ENCODE assay signal across 7 mouse cellular contexts in genomic region chr11:98809457-98810290, GRCm38 (mm10). TPM values are rescaled to one million over a fixed set of nuclear protein-coding genes. Genes with fewer than 3 reads are reported as not detected.
A peak's percentile ranks its signal among the peaks of the same experiment; 100 is the strongest.
DNase-seq lines count a peak whose midpoint lies in the region; ATAC-seq and TF ChIP-seq lines count a peak whose summit lies in the region.

No protein-coding gene starts in this region.

- H3K4me2 ChIP-seq in embryonic facial prominence, embryonic 12.5 days (replicated peaks): peak overlapping the region; percentile 75
- peak overlapping the region; percentile 81 for H3K4me2 ChIP-seq in limb, embryonic 12.5 days
- H3K4me2 ChIP-seq in midbrain, embryonic 15.5 days: peak overlapping the region; percentile 65

- under 1% methylated on average over 84 of the region's 84 CpGs for WGBS in embryonic facial prominence, embryonic 12.5 days
- WGBS in kidney, adult 2 months: under 1% methylated on average over 84 of the region's 84 CpGs
- WGBS in limb, embryonic 12.5 days: under 1% methylated on average over 79 of the region's 84 CpGs
- under 1% methylated on average over 84 of the region's 84 CpGs for WGBS in midbrain, embryonic 15.5 days
- 1% methylated on average over 84 of the region's 84 CpGs for WGBS in spleen, adult 2 months

- no peak for TF ChIP-seq CTCF in kidney, adult 2 months (conservative IDR thresholded peaks at IDR 0.05; ENCODE audit: insufficient read depth, insufficient read length, low read depth, low read length)
- TF ChIP-seq CTCF in spleen, adult 2 months (IDR thresholded peaks at IDR 0.05; ENCODE audit: extremely low read depth, insufficient read depth, insufficient read length, insufficient replicate concordance): 0 out of 2 replicates have a peak, but pooled peaks have one; percentile 3

- DNase-seq in adrenal gland, postnatal 25 days: peak; percentile 98
- DNase-seq in heart, adult 18-20 months: peak; percentile 98 to 99
- peak; percentile 99 for DNase-seq in kidney, adult 2 months
- peak; percentile 97 to 99 for DNase-seq in spleen, adult 2 months (ENCODE audit: low read depth in 1 of 2, low spot score in 2 of 2)

- peak; percentile 98 for ATAC-seq in embryonic facial prominence, embryonic 12.5 days (ENCODE audit: insufficient number of reproducible peaks, insufficient read depth, low FRiP score, low TSS enrichment)
- peak; percentile 98 for ATAC-seq in limb, embryonic 12.5 days (ENCODE audit: insufficient number of reproducible peaks, insufficient read depth, low FRiP score, low TSS enrichment, low read depth)
- peak; percentile 98 for ATAC-seq in midbrain, embryonic 15.5 days (replicated peaks)

- peak overlapping the region; percentile 95 for H3K27ac ChIP-seq in embryonic facial prominence, embryonic 12.5 days
- peak overlapping the region; percentile 95 for H3K27ac ChIP-seq in kidney, adult 2 months (ENCODE audit: insufficient read depth, low read depth, low read length)
- peak overlapping the region; percentile 97 for H3K27ac ChIP-seq in limb, embryonic 12.5 days
- peak overlapping the region; percentile 99 for H3K27ac ChIP-seq in midbrain, embryonic 15.5 days
- H3K27ac ChIP-seq in spleen, adult 2 months (ENCODE audit: insufficient read depth, low read length): peak overlapping the region; percentile 94

- H3K9ac ChIP-seq in embryonic facial prominence, embryonic 12.5 days: peak overlapping the region; percentile 82
- H3K9ac ChIP-seq in limb, embryonic 12.5 days (replicated peaks): peak overlapping the region; percentile 90
- H3K9ac ChIP-seq in midbrain, embryonic 15.5 days: peak overlapping the region; percentile 98

- no peaks in the 10 kb centered on the region for H3K9me3 ChIP-seq in embryonic facial prominence, embryonic 12.5 days
- H3K9me3 ChIP-seq in limb, embryonic 12.5 days: no peaks in the 10 kb centered on the region
- no peaks in the 10 kb centered on the region for H3K9me3 ChIP-seq in midbrain, embryonic 15.5 days

- peak; percentile 74 for TF ChIP-seq POLR2A in kidney, adult 2 months (IDR thresholded peaks at IDR 0.05; ENCODE audit: low read depth, low read length)
- peak; percentile 75 for TF ChIP-seq POLR2A in spleen, adult 2 months (IDR thresholded peaks at IDR 0.05; ENCODE audit: low read depth, low read length)

- H3K4me3 ChIP-seq in embryonic facial prominence, embryonic 12.5 days: peak overlapping the region; percentile 73
- peak overlapping the region; percentile 84 for H3K4me3 ChIP-seq in kidney, adult 2 months (ENCODE audit: insufficient read depth, low read depth, low read length)
- H3K4me3 ChIP-seq in limb, embryonic 12.5 days (replicated peaks): peak overlapping the region; percentile 87
- peak overlapping the region; percentile 82 for H3K4me3 ChIP-seq in midbrain, embryonic 15.5 days
- H3K4me3 ChIP-seq in spleen, adult 2 months (ENCODE audit: extremely low read depth, insufficient read depth, insufficient read length): peak overlapping the region; percentile 86

- H3K36me3 ChIP-seq in embryonic facial prominence, embryonic 12.5 days: peaks cover 60% of the 10 kb centered on the region
- H3K36me3 ChIP-seq in kidney, adult 2 months (ENCODE audit: control insufficient read depth, insufficient read depth, low read length): peaks cover 7% of the 10 kb centered on the region
- peaks cover 72% of the 10 kb centered on the region for H3K36me3 ChIP-seq in limb, embryonic 12.5 days
- peaks cover 18% of the 10 kb centered on the region for H3K36me3 ChIP-seq in midbrain, embryonic 15.5 days (replicated peaks)
- peaks cover 29% of the 10 kb centered on the region for H3K36me3 ChIP-seq in spleen, adult 2 months (ENCODE audit: control insufficient read depth, insufficient read depth, low read length)

- H3K27me3 ChIP-seq in embryonic facial prominence, embryonic 12.5 days: no peaks in the 10 kb centered on the region
- no peaks in the 10 kb centered on the region for H3K27me3 ChIP-seq in kidney, adult 2 months (replicated peaks; ENCODE audit: control insufficient read depth, insufficient read depth, low read length)
- H3K27me3 ChIP-seq in limb, embryonic 12.5 days: no peaks in the 10 kb centered on the region
- no peaks in the 10 kb centered on the region for H3K27me3 ChIP-seq in midbrain, embryonic 15.5 days (replicated peaks)
- H3K27me3 ChIP-seq in spleen, adult 2 months (ENCODE audit: control insufficient read depth, insufficient read depth, low read length): no peaks in the 10 kb centered on the region

- peaks cover 13% of the 10 kb centered on the region for H3K4me1 ChIP-seq in embryonic facial prominence, embryonic 12.5 days
- peaks cover 7% of the 10 kb centered on the region; the same call in 1 of the 2 replicates for H3K4me1 ChIP-seq in kidney, adult 2 months (ENCODE audit: control insufficient read depth, insufficient read depth, low read length)
- peaks cover 17% of the 10 kb centered on the region for H3K4me1 ChIP-seq in limb, embryonic 12.5 days (replicated peaks)
- H3K4me1 ChIP-seq in midbrain, embryonic 15.5 days: peaks cover 29% of the 10 kb centered on the region
- H3K4me1 ChIP-seq in spleen, adult 2 months (ENCODE audit: control insufficient read depth, insufficient read depth, insufficient read length): peaks cover 6% of the 10 kb centered on the region; the same call in 1 of the 2 replicates

RNA-seq across cellular contexts. Expression of gene Casc3, which starts 5.0 kb away (rescaled TPM):
- total RNA-seq in adrenal gland, postnatal 25 days (2021): 37.2 and 41.5 TPM in 2 replicates
- 53.9 and 54.0 TPM in 2 replicates for polyA plus RNA-seq in embryonic facial prominence, embryonic 12.5 days (2016; fragmentation: Nextera tagmentation; extraction: Ambion mirVana)
- total RNA-seq in heart, adult 18-20 months (2021): 10 to 100 TPM; 17.2 to 19.3 TPM
- 21.0 and 24.5 TPM in 2 replicates for polyA plus RNA-seq in kidney, adult 2 months (2012; rRNA removed)
- polyA plus RNA-seq in limb, embryonic 12.5 days (2016; fragmentation: Nextera tagmentation; extraction: Ambion mirVana): 48.1 and 54.1 TPM in 2 replicates
- polyA plus RNA-seq in midbrain, embryonic 15.5 days (2015; fragmentation: Nextera tagmentation; extraction: Ambion mirVana): 56.3 and 57.7 TPM in 2 replicates
- polyA plus RNA-seq in spleen, adult 2 months (2012; rRNA removed): 30.2 and 32.6 TPM in 2 replicates

RNA-seq across cellular contexts. Expression of gene Msl1, which starts 14.4 kb away (rescaled TPM):
- 109 and 113 TPM in 2 replicates for total RNA-seq in adrenal gland, postnatal 25 days (2021)
- polyA plus RNA-seq in embryonic facial prominence, embryonic 12.5 days (2016; fragmentation: Nextera tagmentation; extraction: Ambion mirVana): 35.2 and 35.6 TPM in 2 replicates
- total RNA-seq in heart, adult 18-20 months (2021): 10 to 100 TPM; 71.7 to 73.3 TPM
- 23.5 and 24.5 TPM in 2 replicates for polyA plus RNA-seq in kidney, adult 2 months (2012; rRNA removed)
- polyA plus RNA-seq in limb, embryonic 12.5 days (2016; fragmentation: Nextera tagmentation; extraction: Ambion mirVana): 32.7 and 35.3 TPM in 2 replicates
- polyA plus RNA-seq in midbrain, embryonic 15.5 days (2015; fragmentation: Nextera tagmentation; extraction: Ambion mirVana): 33.2 and 33.6 TPM in 2 replicates
- polyA plus RNA-seq in spleen, adult 2 months (2012; rRNA removed): 23.3 and 41.2 TPM in 2 replicates

RNA-seq across cellular contexts. Expression of gene Rapgefl1, which starts 26.9 kb away (rescaled TPM):
- 0.52 and 0.70 TPM in 2 replicates for total RNA-seq in adrenal gland, postnatal 25 days (2021)
- polyA plus RNA-seq in embryonic facial prominence, embryonic 12.5 days (2016; fragmentation: Nextera tagmentation; extraction: Ambion mirVana): 2.6 and 3.1 TPM in 2 replicates
- under 1 TPM; 0.72 to 0.82 TPM for total RNA-seq in heart, adult 18-20 months (2021)
- polyA plus RNA-seq in kidney, adult 2 months (2012; rRNA removed): 4.2 and 4.7 TPM in 2 replicates
- 2.5 and 3.3 TPM in 2 replicates for polyA plus RNA-seq in limb, embryonic 12.5 days (2016; fragmentation: Nextera tagmentation; extraction: Ambion mirVana)
- 9.1 and 9.2 TPM in 2 replicates for polyA plus RNA-seq in midbrain, embryonic 15.5 days (2015; fragmentation: Nextera tagmentation; extraction: Ambion mirVana)
- 1.9 and 3.3 TPM in 2 replicates for polyA plus RNA-seq in spleen, adult 2 months (2012; rRNA removed)

RNA-seq across cellular contexts. Expression of gene Nr1d1, which starts 34.5 kb away (rescaled TPM):
- total RNA-seq in adrenal gland, postnatal 25 days (2021): 234 and 238 TPM in 2 replicates
- 1.6 and 1.7 TPM in 2 replicates for polyA plus RNA-seq in embryonic facial prominence, embryonic 12.5 days (2016; fragmentation: Nextera tagmentation; extraction: Ambion mirVana)
- 10 to 100 TPM; 54.2 to 67.6 TPM for total RNA-seq in heart, adult 18-20 months (2021)
- polyA plus RNA-seq in kidney, adult 2 months (2012; rRNA removed): 140 and 155 TPM in 2 replicates
- 0.79 and 1.0 TPM in 2 replicates for polyA plus RNA-seq in limb, embryonic 12.5 days (2016; fragmentation: Nextera tagmentation; extraction: Ambion mirVana)
- polyA plus RNA-seq in midbrain, embryonic 15.5 days (2015; fragmentation: Nextera tagmentation; extraction: Ambion mirVana): 3.4 and 3.9 TPM in 2 replicates
- 27.7 and 29.0 TPM in 2 replicates for polyA plus RNA-seq in spleen, adult 2 months (2012; rRNA removed)

RNA-seq across cellular contexts. Expression of gene Wipf2, which starts 53.8 kb away (rescaled TPM):
- total RNA-seq in adrenal gland, postnatal 25 days (2021): 18.0 and 26.4 TPM in 2 replicates
- polyA plus RNA-seq in embryonic facial prominence, embryonic 12.5 days (2016; fragmentation: Nextera tagmentation; extraction: Ambion mirVana): 5.0 TPM in 2 replicates
- 10 to 100 TPM in 1 of 2 experiments, 1 to 10 TPM in 1; 7.3 to 10.1 TPM for total RNA-seq in heart, adult 18-20 months (2021)
- 8.7 and 9.9 TPM in 2 replicates for polyA plus RNA-seq in kidney, adult 2 months (2012; rRNA removed)
- polyA plus RNA-seq in limb, embryonic 12.5 days (2016; fragmentation: Nextera tagmentation; extraction: Ambion mirVana): 5.6 and 5.8 TPM in 2 replicates
- polyA plus RNA-seq in midbrain, embryonic 15.5 days (2015; fragmentation: Nextera tagmentation; extraction: Ambion mirVana): 4.9 and 5.3 TPM in 2 replicates
- polyA plus RNA-seq in spleen, adult 2 months (2012; rRNA removed): 8.0 and 10.1 TPM in 2 replicates

Comparison
In these comparisons a context has a peak if more than half of its experiments do, and no peak if none do; other contexts are left out.
1. Peak in every context shown above with its lines: DNase-seq, ATAC-seq, H3K4me3 ChIP-seq and H3K27ac ChIP-seq.